Mouse (Mus musculus) cerebellum, adult 11-12 months (tissue): ENCODE data around the gene Rbms2.

ENCODE experiments used
- DNase-seq: peaks from one replicate; pipeline ENCODE4 v3.0.0; 2022

The Rbms2 gene

GRCm38 (mm10) chr10:128133650-128134332, 46.3 kb downstream of the Rbms2 start:
- no peak for DNase-seq

DNA sequence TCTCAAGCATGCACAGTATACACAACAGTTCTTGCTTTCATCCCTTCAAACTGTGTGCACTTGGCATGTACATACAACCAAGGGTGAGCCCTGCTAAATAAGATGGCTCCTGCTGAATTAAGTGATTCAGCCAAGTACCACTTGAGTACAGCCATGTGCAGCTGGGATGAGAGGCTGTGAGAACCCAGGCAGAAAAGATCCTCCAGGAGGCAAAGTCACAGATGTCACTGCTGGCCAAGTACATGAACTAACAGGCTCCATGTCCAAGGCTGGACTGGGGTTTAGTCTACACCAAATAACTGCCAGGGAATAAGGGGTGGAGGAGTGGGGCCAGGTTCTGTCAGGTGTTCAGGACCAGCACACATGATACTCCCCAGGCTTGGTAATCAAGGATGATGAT, 48.3 kb downstream of the Rbms2 start:
- no peak for DNase-seq

DNA sequence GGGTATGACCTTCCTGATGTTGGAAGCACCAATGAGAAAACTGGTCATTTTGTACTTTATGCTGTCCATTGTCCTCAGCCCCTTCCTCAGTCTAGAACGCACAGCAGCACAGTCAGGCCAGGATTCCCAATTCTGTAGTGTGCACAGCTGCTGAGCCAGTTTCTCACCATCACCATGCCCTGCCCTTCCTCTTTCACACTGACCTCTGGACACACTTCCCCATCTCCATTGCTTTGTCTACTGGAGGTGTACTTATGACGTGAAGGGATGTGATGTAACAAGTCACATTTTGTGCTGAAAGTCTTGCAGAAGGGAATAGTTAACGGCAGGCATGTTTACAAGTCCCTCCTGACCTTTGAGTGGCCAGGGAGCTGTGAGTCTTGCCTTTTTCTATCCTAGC, 48.8 kb downstream of the Rbms2 start:
- no peak for DNase-seq

DNA sequence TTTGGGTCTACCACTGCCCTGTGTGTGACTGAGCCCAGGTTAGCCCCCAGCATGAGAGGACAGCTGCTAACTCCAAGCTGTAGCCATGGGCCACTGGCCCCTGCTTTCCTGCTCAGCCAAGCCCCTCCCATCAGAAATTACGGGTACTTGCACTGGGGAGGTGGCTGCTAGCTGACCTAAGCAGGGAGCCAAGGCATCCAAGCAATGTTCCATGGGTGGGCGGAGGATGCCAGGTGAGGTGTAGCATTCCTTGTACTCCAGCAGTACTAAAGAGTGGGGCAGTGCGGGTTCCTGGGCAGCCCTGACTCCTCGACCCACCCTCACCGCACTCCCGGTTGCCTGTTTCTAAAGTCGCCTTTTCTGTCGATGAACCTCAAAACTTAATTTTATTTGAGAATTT, 52.0 kb downstream of the Rbms2 start:
- DNase-seq: no peak

DNA sequence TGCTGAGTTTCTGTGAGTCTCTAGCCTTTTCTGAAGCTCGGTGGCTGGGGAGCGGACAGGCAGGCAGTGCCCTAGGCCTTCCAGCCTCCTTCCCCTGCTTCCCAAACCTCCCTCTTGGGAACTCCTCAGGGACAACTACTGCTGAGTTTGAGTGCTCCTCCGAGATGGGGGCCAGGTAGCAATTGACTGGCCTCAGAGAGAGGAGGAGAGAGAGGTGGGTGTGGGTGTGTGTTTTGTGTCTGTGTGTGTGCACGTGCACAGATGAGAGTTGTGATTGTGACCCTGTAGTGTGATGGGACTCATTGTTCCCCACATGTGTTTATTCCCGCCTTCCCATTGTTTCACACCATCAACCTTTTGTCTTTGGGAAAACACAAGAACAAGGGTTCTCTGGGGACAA, 52.6 kb downstream of the Rbms2 start:
- DNase-seq: no peak

DNA sequence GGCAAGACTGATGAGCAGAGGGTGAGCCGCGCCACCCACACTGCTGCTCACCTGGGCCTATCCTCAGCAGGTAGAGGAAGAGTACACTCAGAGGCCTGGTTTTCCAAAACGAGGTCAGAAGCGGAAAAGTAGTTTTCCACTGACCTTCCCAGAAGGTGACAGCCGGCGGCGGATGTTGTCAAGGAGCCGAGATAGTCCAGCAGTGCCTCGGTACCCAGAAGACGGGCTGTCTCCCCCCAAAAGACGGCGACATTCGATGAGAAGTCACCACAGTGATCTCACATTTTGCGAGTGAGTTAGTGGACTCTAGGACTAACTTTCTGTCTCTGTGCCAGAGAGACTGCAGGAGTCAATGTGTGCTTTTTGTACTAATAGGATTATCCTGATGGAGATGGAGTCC, 54.1 kb downstream of the Rbms2 start:
- no peak for DNase-seq

- DNase-seq: no peak
Observed at GRCm38 (mm10) chr10:128124831-128125230, 55.3 kb downstream of the Rbms2 start.

- DNase-seq: no peak
Observed at GRCm38 (mm10) chr10:128123833-128124232, 56.3 kb downstream of the Rbms2 start.

GRCm38 (mm10) chr10:128111227-128111626, 68.9 kb downstream of the Rbms2 start:
- DNase-seq: no peak

DNA sequence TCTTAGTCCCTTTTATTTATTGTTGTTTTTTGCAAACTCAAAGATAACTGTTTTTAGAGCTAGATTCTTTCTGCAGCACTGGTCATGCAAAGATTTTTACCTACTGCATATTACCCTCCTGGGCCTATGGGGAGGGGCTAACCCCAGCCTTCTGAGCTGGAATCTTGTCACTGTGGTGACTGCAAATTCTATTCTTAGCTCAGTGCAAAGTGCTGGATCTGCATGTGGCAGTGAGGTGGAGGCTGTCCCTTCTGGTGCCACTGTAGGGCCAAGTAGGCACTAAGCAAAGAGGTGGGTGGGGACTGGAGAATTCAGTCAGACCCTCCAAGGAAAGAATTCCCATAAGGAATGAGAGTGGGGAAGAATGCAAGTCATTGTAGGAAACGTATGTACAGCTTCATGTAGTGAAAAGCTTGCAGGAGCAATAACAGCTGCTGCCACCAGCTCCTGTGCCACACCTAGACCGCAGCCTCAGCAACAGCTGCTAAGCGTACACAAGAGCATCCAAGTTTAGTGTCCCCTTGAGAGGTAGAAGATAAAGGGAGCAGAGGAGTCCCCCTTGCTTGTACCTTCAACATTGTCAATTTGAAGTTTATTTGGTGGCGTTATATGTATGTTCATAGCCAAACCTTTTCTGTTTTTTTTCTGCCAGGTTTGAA, 69.9 kb downstream of the Rbms2 start:
- no peak for DNase-seq

- DNase-seq: peak; percentile 69
Observed at GRCm38 (mm10) chr10:128097587-128097971, 82.5 kb downstream of the Rbms2 start.

DNA sequence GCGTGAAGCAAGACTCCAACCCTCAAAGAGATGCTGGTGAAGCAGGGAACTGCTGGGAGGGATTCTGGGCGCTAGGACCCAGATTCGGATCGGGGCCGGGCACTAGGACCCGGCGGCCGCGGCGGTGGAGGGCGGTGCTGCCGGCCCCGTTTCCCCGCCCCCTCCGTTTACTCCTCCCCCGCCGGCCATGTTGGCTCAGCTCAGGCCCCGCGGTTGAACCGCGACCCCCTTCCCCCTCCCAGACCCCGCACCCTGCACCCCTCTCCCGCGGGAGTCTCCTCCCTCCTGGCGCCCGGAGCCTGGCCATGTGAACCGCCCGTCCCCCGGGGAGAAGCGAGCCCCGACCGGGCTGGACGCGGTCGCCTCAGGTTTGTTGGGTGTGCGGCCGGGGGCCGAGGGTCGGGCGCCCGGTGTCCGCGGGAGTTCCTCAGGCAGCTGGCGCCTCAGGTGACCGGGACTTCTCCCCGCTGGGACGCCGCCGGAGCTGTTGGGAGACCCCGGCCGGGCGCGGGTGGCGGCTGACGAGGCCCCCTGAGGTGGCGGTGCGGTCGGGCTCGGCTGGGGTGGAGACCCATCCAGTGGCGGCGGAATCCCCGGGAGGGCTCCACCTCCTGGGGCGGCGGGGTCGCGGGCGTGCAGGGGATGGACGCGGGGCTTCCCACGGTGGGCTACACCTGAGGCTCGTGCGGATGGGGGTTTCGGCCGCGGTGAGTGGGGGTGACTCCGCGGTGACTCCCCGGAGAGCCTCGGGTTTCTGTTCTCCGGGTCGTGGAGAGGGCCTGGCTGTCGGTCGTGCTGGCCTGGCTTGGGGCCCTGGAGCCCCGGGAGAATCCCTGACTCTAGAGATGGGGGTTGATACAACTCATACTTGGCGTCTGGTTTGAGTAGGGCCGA, 83.2 kb downstream of the Rbms2 start:
- DNase-seq: peak; percentile 75

GRCm38 (mm10) chr10:128096313-128096692, 83.8 kb downstream of the Rbms2 start:
- peak; percentile 31 for DNase-seq

DNA sequence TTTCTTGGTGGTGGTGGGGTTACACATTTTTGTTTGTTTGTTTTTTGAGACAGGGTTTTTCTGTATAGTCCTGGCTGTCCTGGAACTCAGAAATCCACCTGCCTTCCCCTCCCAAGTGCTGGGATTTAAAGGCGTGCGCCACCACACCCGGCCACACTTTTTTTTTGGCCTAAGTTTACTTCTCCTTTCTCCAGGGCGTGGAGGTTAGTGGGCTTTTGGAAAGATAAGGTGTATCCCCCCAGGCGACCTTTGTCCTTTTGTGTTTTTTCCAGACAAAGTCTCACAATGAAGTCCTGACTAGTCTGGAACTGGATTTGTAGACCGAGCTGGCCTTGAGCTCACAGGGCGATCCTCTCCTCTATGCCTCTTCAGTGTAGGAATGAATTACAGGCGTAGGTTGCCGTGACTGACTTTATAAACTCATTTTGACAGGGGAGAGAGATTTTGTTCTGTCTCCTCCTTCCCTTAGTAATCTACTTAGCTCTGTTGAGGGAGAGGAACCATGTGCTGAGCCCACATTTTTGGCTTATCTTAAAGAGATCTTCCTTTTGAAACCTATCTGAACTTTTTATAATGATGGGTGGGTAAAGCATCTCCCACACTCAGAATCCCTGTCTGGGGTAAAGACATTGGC, 85.0 kb downstream of the Rbms2 start:
- DNase-seq: no peak

DNA sequence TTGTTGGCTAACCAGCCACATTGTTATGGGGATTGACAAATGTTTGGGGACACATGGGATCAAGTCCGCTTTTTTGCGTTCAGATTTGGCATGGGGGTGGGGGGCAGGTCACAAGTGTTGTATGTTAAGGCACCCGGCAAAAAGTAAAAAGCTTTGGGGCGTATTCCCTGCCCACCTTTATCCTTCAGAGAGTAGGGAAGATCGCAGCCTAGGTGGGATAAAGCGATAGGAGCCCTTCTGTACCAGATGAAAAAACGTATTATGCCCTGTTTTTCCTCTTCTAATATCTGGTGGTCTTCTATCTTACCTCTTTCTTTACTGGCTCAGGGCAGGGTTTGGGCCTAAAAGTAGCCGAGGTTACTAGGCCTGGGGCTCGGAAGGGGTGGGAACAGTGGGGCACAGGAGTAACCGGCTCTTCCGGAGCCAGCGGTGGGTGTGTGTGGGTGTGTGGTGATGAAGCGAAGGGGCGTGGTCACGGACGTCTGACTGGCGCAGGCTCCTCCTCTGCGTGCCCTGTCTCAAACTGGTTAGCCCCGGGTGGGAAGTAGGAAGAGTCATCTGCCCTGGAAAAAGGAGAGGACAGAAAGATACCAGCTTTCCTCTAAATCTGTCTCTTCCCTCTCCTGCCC, 85.6 kb downstream of the Rbms2 start:
- peak; percentile 82 for DNase-seq

DNA sequence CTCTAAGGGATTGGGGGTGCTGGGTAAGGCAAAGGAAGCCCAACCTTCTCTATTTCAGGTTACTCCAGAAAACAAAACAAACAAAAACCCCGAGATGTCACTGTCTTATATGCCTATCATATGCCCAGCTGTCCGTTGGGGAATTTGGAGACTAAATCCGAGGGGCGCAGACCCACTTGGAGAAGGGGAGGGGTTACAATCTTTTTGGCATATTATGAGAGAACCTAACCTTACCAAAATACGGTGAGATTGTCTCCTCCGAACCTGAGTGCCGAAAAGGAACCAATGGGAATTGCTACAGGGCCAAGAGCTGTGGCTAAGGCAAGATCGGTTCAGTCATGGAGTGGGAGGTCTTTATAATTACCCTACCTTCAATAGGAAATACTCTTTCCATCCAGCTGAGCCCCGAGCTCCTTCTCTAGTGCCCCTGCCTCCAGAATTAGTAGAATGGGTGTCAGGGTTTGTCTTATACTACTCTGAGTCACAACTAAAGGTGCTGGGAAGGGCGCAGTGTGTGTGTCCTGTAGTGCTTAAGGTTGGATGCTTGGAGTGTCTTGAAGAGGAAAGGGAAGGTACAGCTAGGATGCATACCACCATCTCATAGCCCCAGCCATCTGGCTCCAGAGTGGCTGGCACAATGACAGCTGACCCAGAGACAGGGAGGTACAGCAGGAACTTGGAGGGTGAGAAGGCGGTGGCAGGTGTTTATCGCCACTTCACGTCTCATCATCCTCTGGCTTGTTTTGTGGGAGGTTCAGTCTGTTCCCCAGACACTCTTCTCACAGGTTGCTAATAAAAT, 86.4 kb downstream of the Rbms2 start:
- DNase-seq: peak; percentile 73

DNA sequence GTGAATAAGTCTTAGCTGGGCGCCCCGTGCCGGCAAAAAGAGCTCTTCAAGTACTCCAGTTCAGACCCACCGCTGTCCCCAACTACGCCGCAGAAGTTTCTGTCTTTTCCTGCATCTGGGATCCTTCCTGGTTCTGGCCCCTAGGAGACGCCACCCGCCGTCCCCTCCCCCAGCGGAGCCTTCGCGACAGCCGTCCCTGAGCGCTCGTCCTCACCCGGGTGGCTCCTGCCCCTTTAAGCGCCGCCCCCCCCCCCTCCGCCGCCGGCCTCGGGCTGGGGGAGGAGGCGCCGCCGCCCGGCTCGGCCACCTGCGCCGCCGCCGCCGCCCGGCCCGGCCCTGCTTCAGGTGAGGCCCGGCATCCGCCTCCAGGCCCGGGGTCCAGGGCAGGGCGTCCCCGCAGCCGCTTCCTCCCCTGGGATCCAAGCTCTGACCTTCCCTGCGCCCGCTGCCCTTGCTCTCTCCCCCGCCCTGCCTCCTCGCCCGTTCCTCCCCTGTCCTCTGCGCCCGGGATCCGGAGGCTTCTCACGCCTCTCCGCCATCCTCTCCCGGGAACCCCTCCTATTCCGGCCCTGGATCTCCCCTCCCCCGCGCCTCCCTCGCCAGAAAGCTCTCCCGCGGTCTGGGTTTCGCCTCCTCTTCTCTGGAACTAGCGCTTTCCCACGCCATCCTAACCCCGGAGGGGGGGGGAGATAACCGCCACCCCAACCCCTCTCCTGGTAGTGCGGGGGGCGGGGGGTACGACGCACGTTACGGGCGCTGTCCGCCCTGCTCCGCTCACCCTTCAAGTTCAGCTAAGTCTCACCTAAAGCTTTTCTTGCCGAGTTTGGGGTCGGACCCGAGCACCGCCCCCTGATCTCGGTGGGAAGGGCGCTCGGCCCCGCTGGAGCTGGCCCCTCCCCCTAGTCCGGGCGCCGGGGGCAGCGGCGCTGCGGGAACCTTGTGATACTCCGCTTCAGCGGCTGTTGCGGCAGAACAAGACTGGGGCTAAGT, 87.3 kb downstream of the Rbms2 start:
- peak; percentile 83 for DNase-seq

DNA sequence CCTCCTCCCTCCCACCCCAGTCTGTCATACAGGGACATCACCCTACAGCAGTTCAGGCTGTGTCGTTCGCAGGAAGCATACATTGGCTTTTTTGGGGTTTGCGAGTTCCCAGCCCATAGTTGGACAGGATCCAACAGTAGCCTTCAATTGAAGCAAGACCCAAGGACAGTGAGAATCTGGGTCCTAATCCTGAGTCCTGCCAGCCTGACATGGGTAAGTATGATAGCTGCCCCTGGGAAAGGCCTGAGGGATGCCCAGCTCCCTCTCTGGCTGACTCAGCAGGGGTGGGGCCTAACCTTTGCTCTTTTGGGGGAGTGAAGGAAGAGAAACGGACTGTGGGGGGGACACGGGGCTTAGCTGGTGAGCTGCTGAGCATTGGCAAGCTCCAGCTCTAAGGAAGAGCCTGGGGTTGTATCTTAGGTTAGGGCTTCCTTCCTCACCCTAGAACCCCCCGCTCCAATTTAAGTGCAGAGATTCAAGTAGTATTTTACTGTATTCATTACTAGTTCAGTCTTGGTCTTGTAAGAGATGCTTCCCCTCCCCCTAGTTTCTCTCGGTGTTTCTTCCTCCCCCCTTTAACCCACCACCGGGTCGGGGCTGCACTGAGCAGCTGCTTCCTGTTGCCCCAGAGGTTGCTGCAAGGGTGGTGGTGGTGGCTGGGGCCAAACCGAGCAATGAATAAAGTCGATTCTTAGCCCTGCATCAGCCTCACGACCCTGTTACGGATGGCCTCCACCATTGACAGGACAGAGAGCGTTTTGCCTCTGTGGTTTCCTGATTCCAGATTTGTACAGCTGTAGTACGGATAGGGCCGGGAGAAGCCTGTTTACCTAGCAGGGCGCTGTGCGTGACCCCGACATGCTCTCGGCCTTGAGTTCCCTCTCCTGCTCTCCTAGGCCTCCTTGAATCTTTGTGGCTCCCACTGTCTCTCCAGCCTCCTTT, 88.3 kb downstream of the Rbms2 start, which contains the start of gene Baz2a:
TSS of gene Baz2a (plus strand) at position 14 of the 942 bp plus-strand sequence.
- peak; percentile 77 for DNase-seq
